Mouse (Mus musculus) C2C12 (cell line): Measurements from ENCODE around the gene Ddo.

ENCODE experiments used
- CEBPB ChIP-seq: IDR thresholded peaks from one replicate; pipeline ENCODE4 v1.6.1; 2011; ENCODE audit warnings: low read depth, mild to moderate bottlenecking, control low read depth, moderate library complexity
- CTCF ChIP-seq: IDR thresholded peaks from one replicate; pipeline ENCODE4 v1.5.1; 2011; ENCODE audit not compliant: control insufficient read depth, insufficient read depth, insufficient read length

GRCm38 (mm10) chr10:40583584-40584255 lies 46.1 kb upstream of the Ddo start:
- TF ChIP-seq CTCF = no peak
- no peak for TF ChIP-seq CEBPB
